Mouse (Mus musculus) lung, postnatal 36 days (tissue): Measurements from ENCODE around the gene Vps50.
A peak's percentile ranks its signal among the peaks of the same experiment; 100 is the strongest.
"Not testable (repeated sequence)": the region's sequence is repeated elsewhere in the genome, so short reads cannot be mapped to it uniquely, and the experiment has no call there.

ENCODE experiments used
- DNase-seq: peaks from one replicate; pipeline ENCODE4 v3.0.0; 2022; ENCODE audit warnings: mixed read lengths

The Vps50 gene

GRCm38 (mm10) chr6:3498162-3498848, at the start of gene Vps50, which contains the start of gene Hepacam2:
TSS of gene Vps50 (plus strand) at chr6:3498382.
TSS of gene Hepacam2 (minus strand) at chr6:3498298.
- DNase-seq, result peak; percentile 97

DNA sequence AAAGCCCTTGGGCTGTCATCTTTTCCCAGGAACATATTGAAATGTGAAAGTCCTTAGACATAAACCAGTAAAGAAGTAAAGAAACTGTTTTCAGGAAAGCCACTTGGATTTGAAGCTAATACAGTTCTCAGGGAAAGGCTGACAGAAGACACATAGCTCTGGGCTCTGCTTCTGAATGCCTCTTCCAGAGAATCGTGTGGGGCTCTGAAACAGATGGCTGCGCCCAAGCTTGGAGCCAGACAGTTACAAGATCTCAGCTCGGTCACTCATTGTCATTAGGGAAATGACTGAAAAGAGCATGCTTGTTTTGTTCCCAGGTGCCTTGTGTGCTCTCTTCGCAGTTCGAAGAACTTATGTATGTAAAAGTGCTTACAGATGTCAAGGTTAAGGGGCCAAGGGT, 43.8 kb upstream of the Vps50 start:
- no peak for DNase-seq

GRCm38 (mm10) chr6:3455944-3456536, 42.1 kb upstream of the Vps50 start:
- no peak for DNase-seq

DNA sequence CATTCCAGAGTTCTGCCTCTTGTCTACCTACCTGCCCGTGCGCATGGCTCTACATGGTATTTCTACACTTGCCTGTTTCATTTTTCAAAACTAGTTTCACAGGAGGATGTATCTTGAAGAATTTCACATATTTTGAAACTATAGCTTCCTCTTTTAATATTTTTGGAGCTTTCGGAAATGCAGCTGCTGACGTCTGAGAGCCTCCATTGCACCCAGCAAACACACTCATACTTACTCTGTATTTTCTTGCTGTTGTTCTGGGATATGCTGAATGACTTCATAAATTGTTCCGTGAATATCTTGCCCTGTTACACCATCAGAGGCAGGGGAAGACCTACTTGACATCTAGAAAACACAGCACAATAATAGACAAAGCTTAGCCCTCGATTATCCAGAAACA, 35.2 kb upstream of the Vps50 start:
- no peak for DNase-seq

DNA sequence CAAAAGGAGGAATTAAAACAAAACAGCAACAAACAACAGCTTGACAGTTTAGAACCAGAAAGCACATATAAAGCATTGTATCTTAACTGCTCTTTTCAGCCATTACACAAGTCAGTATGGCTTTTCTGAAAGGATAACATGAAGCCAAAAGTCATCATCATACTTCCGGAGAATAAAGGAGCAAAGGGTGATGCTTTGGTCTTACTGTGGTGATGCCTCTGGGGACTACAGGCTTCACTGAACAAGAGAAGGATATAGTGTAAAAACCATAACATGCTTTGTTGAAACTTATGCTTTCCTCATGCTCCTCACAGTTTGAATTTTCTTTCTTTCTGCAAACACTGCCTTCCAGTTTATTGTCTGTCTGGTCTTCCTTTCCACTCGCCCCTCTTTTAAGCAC, 34.6 kb upstream of the Vps50 start:
- no peak for DNase-seq

GRCm38 (mm10) chr6:3468627-3469026, 29.6 kb upstream of the Vps50 start:
- no peak for DNase-seq

DNA sequence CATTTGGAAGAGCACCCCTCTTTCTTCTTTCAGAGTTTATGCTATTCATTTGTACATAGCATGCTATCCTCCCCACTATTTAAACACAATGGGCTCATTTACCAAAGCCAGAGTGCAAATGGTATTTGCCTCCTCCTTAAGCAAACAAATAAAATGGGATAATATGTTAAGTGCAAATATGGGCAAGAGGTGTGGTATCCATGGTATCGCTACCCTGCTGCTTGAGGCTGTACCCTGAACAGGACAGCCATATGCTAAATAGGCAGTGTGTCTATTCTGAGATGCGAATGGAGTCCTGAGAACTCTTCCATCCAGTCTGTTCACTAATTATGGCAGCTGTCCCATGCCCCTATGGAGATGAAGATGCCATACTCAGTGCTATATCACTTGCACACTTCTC, 27.5 kb upstream of the Vps50 start:
- no peak for DNase-seq

- DNase-seq, result no peak
Measured at GRCm38 (mm10) chr6:3476299-3476698, 21.9 kb upstream of the Vps50 start.

- no peak for DNase-seq
Measured at GRCm38 (mm10) chr6:3479853-3480252, 18.3 kb upstream of the Vps50 start.

DNA sequence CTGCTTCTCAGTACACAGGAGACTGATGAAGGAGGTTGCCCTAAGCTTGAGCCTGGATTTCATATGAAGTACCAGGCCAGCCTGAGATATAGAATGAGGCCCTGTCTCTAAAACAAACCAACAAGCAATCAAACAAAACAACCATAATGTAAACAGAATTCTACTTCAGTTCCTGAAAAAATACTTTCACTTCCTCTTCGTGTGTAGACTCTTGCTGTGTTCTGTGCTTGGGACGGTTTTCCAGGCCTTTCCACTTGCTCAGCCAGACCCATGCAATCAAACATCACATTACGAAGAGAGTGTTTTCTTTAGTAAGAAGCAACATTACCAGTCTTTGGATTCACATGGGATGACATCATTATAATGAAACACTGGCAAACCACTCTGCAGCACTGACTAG, 16.5 kb upstream of the Vps50 start:
- DNase-seq, result peak; percentile 2

GRCm38 (mm10) chr6:3485133-3485532, 13.0 kb upstream of the Vps50 start:
- DNase-seq, result no peak

GRCm38 (mm10) chr6:3487355-3487754, 10.8 kb upstream of the Vps50 start:
- peak; percentile 11 for DNase-seq

DNA sequence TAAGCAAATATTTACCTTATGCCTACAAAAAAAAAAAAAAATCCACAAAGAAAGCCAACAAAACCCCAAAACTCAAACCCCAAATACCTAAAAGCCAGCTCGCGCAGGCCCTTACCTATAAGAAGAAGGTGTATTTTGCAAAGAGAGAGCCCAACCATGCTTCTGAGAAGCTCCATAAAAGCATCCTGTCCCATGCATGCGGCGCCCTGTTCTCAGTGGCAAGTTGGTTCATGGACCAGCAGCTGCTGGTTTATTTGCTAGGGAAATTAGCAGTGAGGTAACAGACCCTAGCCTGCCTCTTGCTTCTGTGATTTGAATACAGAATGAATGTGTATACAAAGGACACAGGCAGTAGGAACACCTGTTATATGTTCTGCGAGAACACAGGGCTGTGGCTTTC, 3.9 kb upstream of the Vps50 start:
- DNase-seq, result no peak

DNA sequence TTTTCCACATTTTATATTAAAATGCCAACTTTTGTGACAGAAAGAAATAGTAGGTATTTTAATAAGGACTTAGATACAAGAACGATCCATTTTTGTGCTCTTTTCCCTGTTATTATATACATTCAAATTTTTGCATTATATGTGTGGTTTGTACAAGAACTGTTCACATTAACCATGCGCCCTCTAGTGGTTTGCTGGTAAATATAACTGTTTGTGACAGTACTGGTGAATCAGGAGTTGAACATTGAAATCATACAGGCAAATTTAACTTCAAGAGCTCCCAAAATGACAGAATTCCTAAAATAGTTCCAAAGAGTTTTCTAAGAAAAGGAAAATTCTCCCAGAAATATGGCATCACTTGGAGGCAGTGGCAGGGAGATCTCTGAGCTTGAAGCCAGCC, 2.0 kb upstream of the Vps50 start:
- peak; percentile 77 for DNase-seq

DNA sequence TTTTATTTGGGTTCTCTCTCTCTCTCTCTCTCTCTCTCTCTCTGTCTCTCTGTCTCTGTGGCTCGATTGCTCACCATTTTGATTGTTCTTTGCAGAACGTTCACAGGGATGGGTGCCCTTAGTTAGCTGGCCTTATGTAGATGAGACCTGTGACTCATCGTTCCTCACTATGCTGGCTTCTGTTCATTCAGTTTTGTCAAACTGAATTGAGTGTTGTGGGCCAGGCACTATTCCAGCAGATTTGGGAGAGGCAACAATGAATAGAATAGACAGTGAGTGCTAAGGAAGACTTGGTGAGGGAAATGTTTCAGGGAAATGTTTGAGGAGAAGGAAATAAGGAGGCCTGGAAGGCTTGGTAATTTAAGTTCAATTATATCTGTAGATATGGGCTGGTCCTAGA, 2.1 kb downstream of the Vps50 start:
- no peak for DNase-seq

DNA sequence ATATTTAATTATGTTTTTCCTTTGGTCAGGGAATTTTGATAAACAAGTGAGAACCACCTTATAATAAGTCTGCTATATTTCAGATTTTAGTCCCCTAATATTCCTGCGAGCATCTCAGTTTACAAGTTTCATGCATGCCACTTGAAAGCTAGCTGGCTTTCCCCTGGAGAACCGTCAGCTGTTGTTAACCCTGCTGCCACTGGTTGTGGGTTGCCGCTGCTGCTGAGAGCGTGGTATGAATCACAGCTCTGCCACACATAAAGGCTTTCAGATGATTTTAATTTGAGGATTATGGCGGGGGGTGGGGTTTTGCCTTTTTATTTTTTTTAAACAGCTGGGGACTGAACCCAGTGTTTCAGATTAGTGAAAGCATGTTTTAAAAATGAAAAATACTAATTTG, 7.1 kb downstream of the Vps50 start:
- DNase-seq, result no peak

DNA sequence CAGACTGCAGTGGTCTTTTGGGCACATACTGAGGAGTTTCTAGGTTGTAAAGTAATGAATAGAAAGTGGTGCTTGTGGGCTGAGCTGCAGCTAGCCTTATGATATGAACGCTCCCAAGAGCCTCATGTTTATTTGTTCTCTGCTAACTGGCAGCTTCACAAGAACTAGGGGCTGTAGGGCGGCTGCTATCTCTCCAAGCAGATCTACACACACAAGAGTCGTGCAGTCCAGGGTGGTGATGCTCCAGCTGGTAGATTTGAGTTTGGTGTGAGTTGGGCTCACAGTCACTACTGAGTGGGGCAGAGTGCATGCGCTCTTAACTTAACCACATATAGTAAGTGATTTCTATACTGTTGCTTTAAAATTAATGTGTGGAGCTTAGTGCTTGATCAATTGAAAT, 8.9 kb downstream of the Vps50 start:
- no peak for DNase-seq

GRCm38 (mm10) chr6:3508151-3508550, 10.0 kb downstream of the Vps50 start:
- DNase-seq, result not testable (repeated sequence)

DNA sequence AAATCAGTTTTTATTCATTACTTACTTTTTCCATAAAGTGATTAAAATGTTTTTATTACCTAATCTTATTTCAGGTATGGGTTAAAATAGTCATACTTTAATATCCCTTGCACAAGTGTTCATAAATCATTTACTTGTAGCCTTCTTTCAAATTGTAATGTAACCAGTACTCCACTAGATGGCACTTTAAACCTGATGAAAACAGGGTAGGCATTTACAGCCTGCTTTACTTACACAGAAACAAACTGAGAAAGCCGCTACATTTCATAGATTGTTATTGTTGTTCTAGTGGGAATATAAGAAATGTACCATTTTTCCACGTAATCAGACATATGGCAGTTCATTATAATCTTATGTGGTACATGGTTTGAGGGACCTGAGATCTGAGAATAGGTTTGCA, 11.6 kb downstream of the Vps50 start:
- DNase-seq, result peak; percentile 38

GRCm38 (mm10) chr6:3511116-3511515, 12.9 kb downstream of the Vps50 start:
- no peak for DNase-seq

DNA sequence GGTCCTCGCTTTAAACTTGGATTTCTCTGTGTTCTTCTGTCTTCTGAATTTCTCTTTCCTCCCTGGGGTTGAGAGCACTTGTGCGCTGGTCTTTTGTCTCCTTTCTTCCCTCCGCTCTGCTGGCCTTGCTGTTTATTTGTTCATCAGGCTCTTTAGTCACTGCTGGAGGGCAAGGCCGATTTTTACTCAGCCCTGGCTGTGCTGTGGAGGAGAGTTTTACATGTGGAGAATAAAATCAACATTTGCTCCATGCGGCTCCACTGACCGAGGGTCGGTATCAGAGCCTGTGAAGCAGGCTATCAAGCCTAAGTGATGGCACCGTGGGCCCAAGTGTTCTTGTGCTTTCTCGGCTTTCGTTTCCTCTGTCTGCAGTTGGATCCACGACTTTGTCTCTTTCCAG, 13.4 kb downstream of the Vps50 start:
- DNase-seq, result no peak

DNA sequence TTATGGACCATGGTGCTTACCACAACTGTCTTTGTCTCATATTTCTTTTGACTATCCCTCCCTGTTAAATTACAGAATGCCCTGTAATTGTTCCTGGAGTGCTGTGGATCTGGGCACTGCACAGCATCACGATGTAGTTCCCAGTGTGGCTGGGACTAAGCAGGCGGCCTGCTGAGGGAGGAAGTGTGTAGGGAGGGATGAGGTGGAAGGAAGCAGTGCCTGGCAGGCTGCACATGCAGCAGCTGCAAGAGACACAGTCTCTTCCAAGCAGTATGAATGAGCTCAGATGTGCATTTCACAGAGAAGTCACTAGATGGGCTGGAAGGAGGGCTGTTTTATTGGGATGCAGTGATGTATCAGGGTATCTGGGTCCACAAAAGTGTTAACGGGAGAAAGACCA, 14.4 kb downstream of the Vps50 start:
- no peak for DNase-seq

DNA sequence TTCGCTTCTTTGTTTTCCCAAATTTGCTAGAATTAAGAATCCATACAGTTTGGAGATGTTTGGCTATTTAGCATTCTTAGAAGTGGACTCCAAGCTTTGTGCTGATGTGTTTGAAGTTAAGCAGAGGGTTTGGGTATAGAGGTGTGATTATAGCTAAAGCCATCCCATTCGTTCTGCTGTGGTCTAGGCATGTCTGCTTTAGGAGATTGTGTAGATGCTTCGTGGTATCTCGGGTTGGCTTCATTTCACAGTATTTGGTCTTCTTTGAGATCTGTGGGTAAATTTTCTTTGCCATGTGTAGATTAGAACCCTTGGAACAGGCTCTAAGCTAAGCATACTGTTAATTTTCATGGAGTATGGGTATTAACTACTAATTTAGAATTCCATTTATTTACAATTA, 30.0 kb downstream of the Vps50 start:
- no peak for DNase-seq

DNA sequence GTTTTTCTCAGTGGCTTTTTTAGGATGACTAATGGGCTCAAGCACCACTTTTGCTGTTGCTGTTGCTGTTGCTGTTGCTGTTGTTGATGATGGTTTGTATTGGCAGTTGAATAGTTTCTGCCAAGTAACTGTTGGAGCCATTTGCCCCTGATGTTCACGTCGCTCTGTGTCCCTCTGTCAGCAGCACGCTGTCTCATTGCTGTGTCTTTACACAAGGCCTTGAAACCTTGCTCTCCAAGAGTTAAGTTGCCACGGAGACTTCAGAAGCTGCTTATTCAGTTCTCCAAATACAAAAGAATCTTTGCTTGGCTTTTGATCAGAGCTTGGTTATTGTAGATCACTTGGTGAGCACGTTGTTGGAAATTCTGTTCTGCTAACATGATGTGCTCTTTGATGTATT, 33.3 kb downstream of the Vps50 start:
- DNase-seq, result no peak

DNA sequence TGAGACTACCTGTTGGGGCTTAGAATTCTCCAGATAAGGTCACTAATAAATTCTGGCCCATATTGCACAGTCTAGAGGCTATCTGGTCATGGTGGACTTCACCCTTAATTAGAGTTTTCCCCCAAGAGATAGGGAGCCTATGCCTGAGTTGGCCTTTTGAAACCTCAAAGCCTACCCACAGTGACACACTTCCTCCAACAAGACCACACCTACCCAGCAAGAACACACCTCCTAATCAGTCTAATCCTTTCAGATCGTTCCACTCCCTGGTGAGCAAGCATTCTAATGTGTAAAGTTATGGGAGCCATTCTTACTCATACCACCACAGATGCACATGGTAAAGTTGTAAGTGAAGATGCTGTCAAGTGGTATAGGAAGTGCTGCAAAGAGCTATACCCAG, 37.9 kb downstream of the Vps50 start:
- DNase-seq, result no peak
